Mouse (Mus musculus) gastrocnemius, postnatal 10 days (tissue): Measurements from ENCODE around the gene Fxyd7. TPM values are rescaled to one million over a fixed set of nuclear protein-coding genes. Genes with fewer than 3 reads are reported as not detected.
A peak's percentile ranks its signal among the peaks of the same experiment; 100 is the strongest.

ENCODE experiments used
- DNase-seq: peaks from one replicate; pipeline ENCODE4 v3.0.0; 2021; ENCODE audit warnings: mixed read lengths
- microRNA-seq, 2 experiments: library from miRNA; unstranded; fragments of <30 nt; microRNA quantifications; one replicate each; pipeline ENCODE4 v1.2.0; 2021
- total RNA-seq, 2 experiments: library from RNA; stranded (reverse); gene quantifications; 2 replicates each; pipeline ENCODE4 v1.2.3; 2021

Gene Fxyd7
- total RNA-seq, 2 experiments from 2014 or later: 2.4 to 2.6 TPM

DNA sequence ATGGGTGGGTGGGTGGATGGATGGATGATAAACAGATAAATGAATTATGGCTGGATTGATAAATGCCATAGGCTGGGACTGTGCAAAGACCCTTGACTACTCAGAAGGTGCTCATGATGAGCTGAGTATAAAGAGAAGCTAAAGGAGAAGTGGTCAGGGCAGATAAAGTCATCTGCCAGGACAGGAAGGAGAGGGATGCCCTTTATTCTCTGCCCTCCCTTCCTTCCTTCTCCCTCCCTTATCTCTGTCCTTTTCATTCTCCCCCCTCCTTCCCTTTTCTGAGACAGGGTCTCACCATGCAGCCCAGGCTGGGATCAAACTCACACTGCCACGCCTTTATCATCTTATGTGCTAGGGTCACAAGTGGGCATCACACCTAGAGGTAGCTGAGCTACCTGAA is 43.5 kb downstream of the Fxyd7 start:
- DNase-seq: no peak

DNA sequence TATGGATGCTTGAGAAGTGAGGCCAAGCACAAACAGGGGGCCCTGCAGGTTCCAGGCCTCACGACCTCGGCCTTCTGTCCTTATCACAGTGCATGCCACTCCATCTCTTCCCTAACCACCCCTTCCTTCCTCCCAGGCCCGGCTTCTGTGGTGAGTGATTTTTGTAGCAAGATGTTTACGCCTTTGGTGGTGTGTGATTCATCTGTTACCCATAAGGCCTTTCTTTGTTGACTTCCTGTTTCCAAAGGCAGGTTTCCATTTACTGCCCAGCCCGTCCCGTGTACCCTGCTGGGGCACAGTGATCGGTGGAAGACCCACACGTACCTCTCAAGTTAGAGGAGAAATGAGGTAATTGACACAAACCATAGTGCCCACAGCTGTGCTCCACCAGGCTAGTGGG is 48.6 kb downstream of the Fxyd7 start:
- DNase-seq: no peak

DNA sequence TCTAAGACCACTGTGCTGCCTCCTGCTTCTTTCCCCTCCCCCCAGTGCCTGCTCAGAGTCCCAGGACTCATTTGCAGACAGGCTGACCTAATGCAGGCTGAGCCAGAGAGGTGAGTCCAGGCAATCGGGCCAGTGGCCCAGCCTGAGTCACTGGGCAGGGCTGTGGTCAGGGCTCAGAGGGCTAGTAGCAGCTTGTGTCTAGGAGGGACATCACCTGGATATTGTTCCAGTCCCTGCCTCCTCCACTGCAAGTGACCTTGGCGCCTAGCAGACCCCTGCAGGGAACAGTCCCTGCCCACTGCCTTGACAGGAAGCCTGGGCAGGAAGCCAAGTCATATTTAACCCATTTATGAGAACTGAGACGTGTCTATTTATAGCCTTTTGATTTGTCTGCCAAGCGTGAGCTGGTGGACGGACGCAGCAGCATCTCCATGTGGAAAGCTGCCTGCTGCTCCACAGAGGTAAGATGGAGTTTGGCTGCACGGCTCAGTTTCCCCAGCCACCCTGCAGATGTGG is 50.7 kb downstream of the Fxyd7 start:
- DNase-seq: peak; percentile 51

DNA sequence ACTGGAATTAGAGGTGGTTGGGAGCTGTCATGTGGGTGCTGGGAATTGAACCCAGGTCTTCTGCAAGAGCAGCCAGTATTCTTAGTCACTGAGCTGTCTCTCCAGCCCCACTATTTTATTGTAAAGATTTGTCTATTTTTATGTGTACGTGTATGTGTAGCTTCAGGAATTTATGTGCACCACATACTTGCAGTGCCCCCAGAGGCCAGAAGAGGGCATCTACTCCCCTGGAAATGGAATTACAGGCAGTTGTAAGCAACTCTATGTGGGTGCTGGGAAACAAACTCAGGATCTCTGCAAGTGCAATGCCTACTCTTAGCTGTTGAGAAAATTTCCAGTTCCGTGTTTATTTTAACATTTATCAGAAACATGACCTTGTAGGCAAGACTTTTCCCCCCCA is 54.8 kb downstream of the Fxyd7 start:
- no peak for DNase-seq

DNA sequence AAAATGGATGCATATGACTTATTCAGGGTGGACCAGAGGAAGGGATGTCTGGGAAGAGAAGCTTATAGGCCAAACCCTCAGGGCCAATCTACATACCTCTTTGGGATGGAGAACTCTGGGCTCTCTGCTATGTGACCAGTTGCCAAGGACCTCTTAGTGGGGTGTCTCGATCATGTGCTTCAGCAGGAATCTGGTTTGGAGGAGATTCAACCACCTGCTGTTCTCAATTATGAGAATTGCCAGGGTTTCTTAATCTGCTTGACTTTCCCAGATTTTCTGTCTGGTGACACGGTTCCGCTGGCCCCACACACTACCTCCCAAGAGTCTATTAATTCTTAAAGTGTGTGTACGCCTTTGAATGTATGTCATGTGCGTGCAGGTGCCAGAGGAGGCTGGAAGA is 57.3 kb downstream of the Fxyd7 start:
- DNase-seq: no peak

Small RNA genes within 50 kb of the gene (microRNA-seq; reads per million reads assigned to microRNA genes)
- 0 reads per million in 2 experiments for gene Mir7050

Other genes with a start within 250 kb of the Fxyd7 start
- gene Ffar2, start 227.7 kb downstream of the Fxyd7 start, total RNA-seq: 1 to 10 TPM in 1 of 2 experiments, under 1 TPM in 1; 0.56 to 1.2 TPM
- gene Ffar3, start 195.3 kb downstream of the Fxyd7 start, total RNA-seq: not detected
- not detected for gene Ffar1, start 189.9 kb downstream of the Fxyd7 start, total RNA-seq
- 1 to 10 TPM in 1 of 2 experiments, not detected in 1; 2.3 TPM for gene Cd22, start 171.1 kb downstream of the Fxyd7 start, total RNA-seq
- gene Mag, start 136.6 kb downstream of the Fxyd7 start, total RNA-seq: 10 to 100 TPM in 1 of 2 experiments, 1 to 10 TPM in 1; 8.4 to 10.4 TPM
- gene Hamp2, start 126.8 kb downstream of the Fxyd7 start, total RNA-seq: not detected
- gene Hamp, start 107.4 kb downstream of the Fxyd7 start, total RNA-seq: not detected
- 10 to 100 TPM; 76.7 to 78.9 TPM for gene Usf2, start 94.7 kb downstream of the Fxyd7 start, total RNA-seq
- gene Lsr, start 78.0 kb downstream of the Fxyd7 start, total RNA-seq: under 1 TPM; 0.49 to 0.72 TPM
- gene Fam187b, start 77.7 kb downstream of the Fxyd7 start, total RNA-seq: under 1 TPM in 1 of 2 experiments, not detected in 1; 0.18 TPM
- gene Fxyd5, start 9.0 kb downstream of the Fxyd7 start, total RNA-seq: 10 to 100 TPM; 10.1 to 21.5 TPM
- 1,000 to 10,000 TPM; 1,112 to 1,150 TPM for gene Fxyd1, start 5.7 kb upstream of the Fxyd7 start, total RNA-seq
- gene Lgi4, start 7.9 kb upstream of the Fxyd7 start, total RNA-seq: 1 to 10 TPM; 8.4 to 9.9 TPM
- gene Fxyd3, start 25.2 kb upstream of the Fxyd7 start, total RNA-seq: 1 to 10 TPM; 2.9 TPM
- gene Hpn, start 63.8 kb upstream of the Fxyd7 start, total RNA-seq: 1 to 10 TPM; 6.8 to 7.8 TPM
- gene Scn1b, start 75.5 kb upstream of the Fxyd7 start, total RNA-seq: 100 to 1,000 TPM; 303 to 352 TPM
- 10 to 100 TPM; 35.0 to 35.8 TPM for gene Gramd1a, start 104.4 kb upstream of the Fxyd7 start, total RNA-seq
- not detected for gene Scgb2b2, start 239.0 kb upstream of the Fxyd7 start, total RNA-seq
- gene Scgb1b2, start 240.4 kb upstream of the Fxyd7 start, total RNA-seq: not detected